In genomic region chr6:63257876-63258275, GRCm38 (mm10) we compare ENCODE assay signal across 8 mouse cellular contexts. TPM values are rescaled to one million over a fixed set of nuclear protein-coding genes. Genes with fewer than 3 reads are reported as not detected.
A peak's percentile ranks its signal among the peaks of the same experiment; 100 is the strongest.
DNase-seq lines count a peak whose midpoint lies in the region; ATAC-seq and TF ChIP-seq lines count a peak whose summit lies in the region.

No protein-coding gene starts in this region.

- no peaks in the 10 kb centered on the region for H3K36me3 ChIP-seq in heart, embryonic 14.5 days (ENCODE audit: control insufficient read depth, insufficient read depth, low read length)
- H3K36me3 ChIP-seq in forebrain, embryonic 15.5 days: no peaks in the 10 kb centered on the region
- no peaks in the 10 kb centered on the region for H3K36me3 ChIP-seq in limb, embryonic 15.5 days
- H3K36me3 ChIP-seq in stomach, postnatal 0 days (ENCODE audit: control insufficient read depth, insufficient read depth, low read length): no peaks in the 10 kb centered on the region

- peak overlapping the region; percentile 74 for H3K9ac ChIP-seq in heart, embryonic 14.5 days (ENCODE audit: low read length)
- peak overlapping the region; percentile 60; the same call in 1 of the 2 replicates for H3K9ac ChIP-seq in forebrain, embryonic 15.5 days (replicated peaks)
- H3K9ac ChIP-seq in limb, embryonic 15.5 days: no peak overlapping the region
- no peak overlapping the region for H3K9ac ChIP-seq in stomach, postnatal 0 days (ENCODE audit: low read length)

- intact Hi-C loops in heart, postnatal 14 days (cut with DNase I): no loop called here

- WGBS in heart, embryonic 14.5 days: 1% methylated on average over 11 of the region's 11 CpGs
- 3% methylated on average over 11 of the region's 11 CpGs for WGBS in forebrain, embryonic 15.5 days
- WGBS in limb, embryonic 15.5 days: 0% methylated on average over 11 of the region's 11 CpGs
- 8% methylated on average over 11 of the region's 11 CpGs for WGBS in stomach, postnatal 0 days
- WGBS in lung, adult 2 months: 6% methylated on average over 11 of the region's 11 CpGs

- H3K4me3 ChIP-seq in heart, embryonic 14.5 days (ENCODE audit: control insufficient read depth in 1 of 2, insufficient read depth in 1 of 2, low read depth in 1 of 2, low read length in 2 of 2): peak overlapping the region; percentile 66 to 74
- peak overlapping the region; percentile 56 for H3K4me3 ChIP-seq in forebrain, embryonic 15.5 days
- peak overlapping the region; percentile 63 for H3K4me3 ChIP-seq in limb, embryonic 15.5 days
- peak overlapping the region; percentile 57; the same call in 1 of the 2 replicates for H3K4me3 ChIP-seq in stomach, postnatal 0 days (ENCODE audit: low read depth, low read length)
- H3K4me3 ChIP-seq in lung, adult 2 months (replicated peaks; ENCODE audit: extremely low read depth, low read depth, low read length): no peak overlapping the region

- H3K9me3 ChIP-seq in heart, embryonic 14.5 days (ENCODE audit: control insufficient read depth, low read length): 0 out of 2 replicates have a peak, but pooled peaks cover 2% of the 10 kb centered on the region
- no peaks in the 10 kb centered on the region for H3K9me3 ChIP-seq in forebrain, embryonic 15.5 days
- no peaks in the 10 kb centered on the region for H3K9me3 ChIP-seq in limb, embryonic 15.5 days
- no peaks in the 10 kb centered on the region for H3K9me3 ChIP-seq in stomach, postnatal 0 days (ENCODE audit: control insufficient read depth, low read length)

- H3K27me3 ChIP-seq in heart, embryonic 14.5 days (ENCODE audit: control insufficient read depth, insufficient read depth, low read length): no peaks in the 10 kb centered on the region
- H3K27me3 ChIP-seq in forebrain, embryonic 15.5 days: peaks cover 3% of the 10 kb centered on the region; the same call in 1 of the 2 replicates
- H3K27me3 ChIP-seq in limb, embryonic 15.5 days: peaks cover 46% of the 10 kb centered on the region
- no peaks in the 10 kb centered on the region; the same call in 1 of the 2 replicates for H3K27me3 ChIP-seq in stomach, postnatal 0 days (ENCODE audit: control insufficient read depth, insufficient read depth, low read length)

- peak overlapping the region; percentile 96 for H3K4me2 ChIP-seq in heart, embryonic 14.5 days (ENCODE audit: low read length)
- H3K4me2 ChIP-seq in forebrain, embryonic 15.5 days (replicated peaks): peak overlapping the region; percentile 98
- H3K4me2 ChIP-seq in limb, embryonic 15.5 days: peak overlapping the region; percentile 98
- peak overlapping the region; percentile 93 for H3K4me2 ChIP-seq in stomach, postnatal 0 days (replicated peaks; ENCODE audit: low read depth)

- DNase-seq in heart, postnatal 14 days: no peak
- peak; percentile 14 for DNase-seq in stomach, postnatal 0 days (ENCODE audit: low spot score)
- no peak for DNase-seq in testis, postnatal 10 days (ENCODE audit: low spot score)
- no peak for DNase-seq in lung, adult 2 months

- ATAC-seq in heart, embryonic 14.5 days (ENCODE audit: insufficient number of reproducible peaks, insufficient read depth, low FRiP score, low read depth): no peak
- peak; percentile 21; the same call in 1 of the 2 replicates for ATAC-seq in cerebellum, adult (ENCODE audit: insufficient number of reproducible peaks, low FRiP score, low TSS enrichment)
- no peak; the same call in 1 of the 2 replicates for ATAC-seq in forebrain, embryonic 15.5 days (replicated peaks)
- no peak for ATAC-seq in limb, embryonic 15.5 days (ENCODE audit: insufficient number of reproducible peaks, low FRiP score, low TSS enrichment, low read depth)
- no peak for ATAC-seq in stomach, postnatal 0 days (ENCODE audit: low FRiP score, low TSS enrichment)

- no peaks in the 10 kb centered on the region; a peak in 1 of 4 replicates for H3K4me1 ChIP-seq in heart, embryonic 14.5 days (ENCODE audit: control insufficient read depth in 2 of 2, insufficient read depth in 2 of 2, low read length in 2 of 2)
- peaks cover 20% of the 10 kb centered on the region for H3K4me1 ChIP-seq in forebrain, embryonic 15.5 days
- peaks cover 22% of the 10 kb centered on the region for H3K4me1 ChIP-seq in limb, embryonic 15.5 days
- H3K4me1 ChIP-seq in stomach, postnatal 0 days (replicated peaks; ENCODE audit: control insufficient read depth, insufficient read depth): 0 out of 2 replicates have a peak, but pooled peaks cover 2% of the 10 kb centered on the region
- H3K4me1 ChIP-seq in lung, adult 2 months (ENCODE audit: control insufficient read depth, insufficient read depth, low read length): peaks cover 5% of the 10 kb centered on the region

- no peak for TF ChIP-seq EP300 in stomach, postnatal 0 days (optimal IDR thresholded peaks at IDR 0.05)

- no peak for TF ChIP-seq CTCF in stomach, postnatal 0 days (IDR thresholded peaks at IDR 0.05; ENCODE audit: low read depth)
- no peak for TF ChIP-seq CTCF in lung, adult 2 months (IDR thresholded peaks at IDR 0.05; ENCODE audit: insufficient read depth, low read length)

- no peak for TF ChIP-seq POLR2A in lung, adult 2 months (IDR thresholded peaks at IDR 0.05; ENCODE audit: borderline replicate concordance, extremely low read depth, low read depth, low read length)

- H3K27ac ChIP-seq in heart, embryonic 14.5 days (replicated peaks in 1 of 2; ENCODE audit: control insufficient read depth in 1 of 2, insufficient read depth in 1 of 2, low read depth in 2 of 2, low read length in 2 of 2): no peak overlapping the region
- no peak overlapping the region for H3K27ac ChIP-seq in forebrain, embryonic 15.5 days (replicated peaks)
- no peak overlapping the region for H3K27ac ChIP-seq in limb, embryonic 15.5 days
- H3K27ac ChIP-seq in stomach, postnatal 0 days (replicated peaks): no peak overlapping the region

RNA-seq across cellular contexts. Expression of gene Grid2, which starts 2.2 kb away (rescaled TPM):
- polyA plus RNA-seq in heart, embryonic 14.5 days (2014; fragmentation: Nextera tagmentation; extraction: Ambion mirVana): 1.2 and 1.3 TPM in 2 replicates
- under 1 TPM; 0.10 to 0.17 TPM for total RNA-seq in heart, postnatal 14 days (2021)
- 2.5 and 3.9 TPM in 2 replicates for polyA plus RNA-seq in forebrain, embryonic 15.5 days (2015; fragmentation: Nextera tagmentation; extraction: Ambion mirVana)
- polyA plus RNA-seq in limb, embryonic 15.5 days (2015; fragmentation: Nextera tagmentation; extraction: Ambion mirVana): 1.3 and 1.5 TPM in 2 replicates
- polyA plus RNA-seq in stomach, postnatal 0 days (2015; fragmentation: Nextera tagmentation; extraction: Ambion mirVana): 0.31 and 0.38 TPM in 2 replicates
- polyA plus RNA-seq in lung, adult 2 months (2012; rRNA removed): 0.04 and 0.05 TPM in 2 replicates

Comparison
In these comparisons a context has a peak if more than half of its experiments do, and no peak if none do; other contexts are left out.
1. H3K9ac ChIP-seq: peak in heart, embryonic 14.5 days (single experiment) and forebrain, embryonic 15.5 days (single experiment); none in limb, embryonic 15.5 days (single experiment) and stomach, postnatal 0 days (single experiment).
2. Peak in every context shown above with its lines, with median percentiles within 50 percentile points of each other: H3K4me2 ChIP-seq.